Comparison of ENCODE assay signal across 13 mouse cellular contexts in genomic region chr14:78059878-78060608, GRCm38 (mm10). TPM values are rescaled to one million over a fixed set of nuclear protein-coding genes. Genes with fewer than 3 reads are reported as not detected.
DNase-seq lines count a peak whose midpoint lies in the region; ATAC-seq lines count a peak whose summit lies in the region.
"Had no signal": no experiment of that assay in that cellular context is flagged by ENCODE, and none has a peak within 500 bp of the region (broad histone marks: within the 10 kb centered on the region; RNA-seq: fewer than 3 reads in every experiment).

No protein-coding gene starts in this region.

- H3K36me3 ChIP-seq in midbrain, embryonic 13.5 days = no peaks in the 10 kb centered on the region
- no peaks in the 10 kb centered on the region for H3K36me3 ChIP-seq in midbrain, embryonic 10.5 days
- no peaks in the 10 kb centered on the region for H3K36me3 ChIP-seq in hindbrain, embryonic 12.5 days
- no peaks in the 10 kb centered on the region for H3K36me3 ChIP-seq in midbrain, embryonic 14.5 days (ENCODE audit: control insufficient read depth, insufficient read depth, low read length)
- H3K36me3 ChIP-seq: heart, embryonic 12.5 days; intestine, embryonic 15.5 days had no signal

- 0 out of 2 replicates have a peak overlapping the region, but pooled peaks have one; percentile 2 for H3K4me2 ChIP-seq in midbrain, embryonic 13.5 days (replicated peaks)
- peak overlapping the region; percentile 6; the same call in 1 of the 2 replicates for H3K4me2 ChIP-seq in hindbrain, embryonic 12.5 days (replicated peaks)
- peak overlapping the region; percentile 9 for H3K4me2 ChIP-seq in midbrain, embryonic 14.5 days (ENCODE audit: low read length)
- H3K4me2 ChIP-seq: heart, embryonic 12.5 days; intestine, embryonic 15.5 days had no signal

- H3K4me1 ChIP-seq in midbrain, embryonic 13.5 days (replicated peaks) = peaks cover 6% of the 10 kb centered on the region; the same call in 1 of the 2 replicates
- H3K4me1 ChIP-seq in midbrain, embryonic 10.5 days = no peaks in the 10 kb centered on the region
- peaks cover 4% of the 10 kb centered on the region; the same call in 1 of the 2 replicates for H3K4me1 ChIP-seq in hindbrain, embryonic 12.5 days
- no peaks in the 10 kb centered on the region for H3K4me1 ChIP-seq in midbrain, embryonic 14.5 days (ENCODE audit: control insufficient read depth, insufficient read depth, low read length)
- H3K4me1 ChIP-seq: heart, embryonic 12.5 days; intestine, embryonic 15.5 days had no signal

- no peak for DNase-seq in midbrain, embryonic 10.5 days (ENCODE audit: low spot score)
- peak; percentile 65 for DNase-seq in midbrain, embryonic 14.5 days
- DNase-seq in layer of hippocampus, adult 8-10 months (ENCODE audit: low spot score in 2 of 2) = no peak
- DNase-seq in lung, postnatal 14 days = no peak
- DNase-seq: lung, adult 2 months; right cerebral cortex, postnatal 4 days had no signal

- WGBS in midbrain, embryonic 13.5 days = 51% methylated on average over 9 of the region's 9 CpGs
- 86% methylated on average over 9 of the region's 9 CpGs for WGBS in midbrain, embryonic 10.5 days
- 41% methylated on average over 9 of the region's 9 CpGs for WGBS in hindbrain, embryonic 12.5 days
- 44% methylated on average over 9 of the region's 9 CpGs for WGBS in midbrain, embryonic 14.5 days

- H3K9me3 ChIP-seq in midbrain, embryonic 13.5 days = no peaks in the 10 kb centered on the region
- H3K9me3 ChIP-seq in midbrain, embryonic 10.5 days (replicated peaks) = no peaks in the 10 kb centered on the region
- no peaks in the 10 kb centered on the region for H3K9me3 ChIP-seq in hindbrain, embryonic 12.5 days (replicated peaks)
- H3K9me3 ChIP-seq in midbrain, embryonic 14.5 days (ENCODE audit: control insufficient read depth, low read length) = no peaks in the 10 kb centered on the region
- H3K9me3 ChIP-seq: heart, embryonic 12.5 days; intestine, embryonic 15.5 days had no signal

- no peak overlapping the region for H3K4me3 ChIP-seq in midbrain, embryonic 13.5 days (replicated peaks)
- no peak overlapping the region for H3K4me3 ChIP-seq in midbrain, embryonic 10.5 days
- no peak overlapping the region for H3K4me3 ChIP-seq in hindbrain, embryonic 12.5 days
- no peak overlapping the region for H3K4me3 ChIP-seq in midbrain, embryonic 14.5 days (replicated peaks; ENCODE audit: low read depth, low read length)
- H3K4me3 ChIP-seq: heart, embryonic 12.5 days; intestine, embryonic 15.5 days; myocyte had no signal

- peak; percentile 68 for ATAC-seq in midbrain, embryonic 13.5 days
- peak; percentile 94 for ATAC-seq in hindbrain, embryonic 12.5 days (ENCODE audit: low FRiP score)
- peak; percentile 40; the same call in 1 of the 2 replicates for ATAC-seq in midbrain, embryonic 14.5 days (ENCODE audit: low FRiP score, low TSS enrichment)
- ATAC-seq in megakaryocyte, adult 5-6 weeks (ENCODE audit: poor library complexity, severe bottlenecking) = no peak
- ATAC-seq: activated CD4-positive, CD25-positive, alpha-beta regulatory T cell, adult 4 months; intestine, embryonic 15.5 days had no signal

- no peak overlapping the region for H3K9ac ChIP-seq in midbrain, embryonic 13.5 days (replicated peaks)
- no peak overlapping the region for H3K9ac ChIP-seq in hindbrain, embryonic 12.5 days
- H3K9ac ChIP-seq in midbrain, embryonic 14.5 days (replicated peaks; ENCODE audit: low read length) = no peak overlapping the region
- H3K9ac ChIP-seq: heart, embryonic 12.5 days; intestine, embryonic 15.5 days had no signal

- H3K27me3 ChIP-seq in midbrain, embryonic 13.5 days = no peaks in the 10 kb centered on the region
- no peaks in the 10 kb centered on the region for H3K27me3 ChIP-seq in midbrain, embryonic 10.5 days (ENCODE audit: low read depth, poor library complexity, severe bottlenecking)
- no peaks in the 10 kb centered on the region for H3K27me3 ChIP-seq in hindbrain, embryonic 12.5 days
- no peaks in the 10 kb centered on the region for H3K27me3 ChIP-seq in midbrain, embryonic 14.5 days (ENCODE audit: control insufficient read depth, insufficient read depth, low read length)
- H3K27me3 ChIP-seq: heart, embryonic 12.5 days; intestine, embryonic 15.5 days had no signal

- peak overlapping the region; percentile 57 for H3K27ac ChIP-seq in midbrain, embryonic 13.5 days
- H3K27ac ChIP-seq in midbrain, embryonic 10.5 days (replicated peaks) = no peak overlapping the region
- H3K27ac ChIP-seq in hindbrain, embryonic 12.5 days = peak overlapping the region; percentile 77
- peak overlapping the region; percentile 46 for H3K27ac ChIP-seq in midbrain, embryonic 14.5 days (replicated peaks; ENCODE audit: low read depth, low read length)
- H3K27ac ChIP-seq: intestine, embryonic 15.5 days had no signal

RNA-seq across cellular contexts. Expression of gene Fam216b, which starts 28.8 kb away (rescaled TPM):
- not detected in 2 replicates for polyA plus RNA-seq in midbrain, embryonic 13.5 days (2015; fragmentation: Nextera tagmentation; extraction: Ambion mirVana)
- polyA plus RNA-seq in midbrain, embryonic 10.5 days (2016; fragmentation: Nextera tagmentation; extraction: Ambion mirVana) = not detected in 2 replicates
- 0.16 TPM in 1 of 2 replicates, not detected in the other for polyA plus RNA-seq in hindbrain, embryonic 12.5 days (2016; fragmentation: Nextera tagmentation; extraction: Ambion mirVana)
- polyA plus RNA-seq in midbrain, embryonic 14.5 days (2014; fragmentation: Nextera tagmentation; extraction: Ambion mirVana) = 0.24 and 0.77 TPM in 2 replicates
- total RNA-seq in layer of hippocampus, adult 8-10 months (2022) = 1 to 10 TPM in 2 of 4 experiments, under 1 TPM in 2; 0.86 to 1.2 (median 0.99) TPM
- total RNA-seq in megakaryocyte, adult 5-6 weeks (2015) = not detected in 2 replicates
- total RNA-seq in megakaryocyte, adult 5-6 weeks (2017) = 0.11 TPM in 1 of 2 replicates, not detected in the other
- polyA plus RNA-seq: activated CD4-positive, CD25-positive, alpha-beta regulatory T cell, adult 4 months; heart, embryonic 12.5 days; intestine, embryonic 15.5 days; myocyte had no signal
